Mouse (Mus musculus) MEL (cell line): ENCODE data around the gene Mrpl38. TPM values are rescaled to one million over a fixed set of nuclear protein-coding genes. Genes with fewer than 3 reads are reported as not detected.

Experiments used
- DNase-seq: peaks from one replicate; pipeline ENCODE4 v3.0.0; 2011; ENCODE audit warnings: low read depth, low spot score
- H3K27ac ChIP-seq: 2 replicates; pipeline ENCODE4 v1.5.1; 2012; ENCODE audit warnings: low read depth, mild to moderate bottlenecking, control low read depth, low read length, moderate library complexity; ENCODE audit not compliant: control insufficient read depth
- H3K27me3 ChIP-seq, 2 experiments: fragments of 150-350 bp in 1 of 2; sonication (generic) in 1 of 2; 2 replicates each; pipeline ENCODE4 v1.6.1; 2012; ENCODE audit warnings: low read length in 2 of 2, mild to moderate bottlenecking in 2 of 2, improper control_type of control experiment in 1 of 2, moderate library complexity in 1 of 2; ENCODE audit not compliant: insufficient read depth in 2 of 2, control insufficient read depth in 1 of 2
- H3K36me3 ChIP-seq, 2 experiments: 2 replicates each; pipeline ENCODE4 v1.6.1; 2012 to 2014; ENCODE audit warnings: low read length in 2 of 2, improper control_type of control experiment in 1 of 2, inconsistent platforms in 1 of 2, mild to moderate bottlenecking in 1 of 2; ENCODE audit not compliant: insufficient read depth in 2 of 2, control insufficient read depth in 1 of 2
- H3K4me1 ChIP-seq, 2 experiments: fragments of 150-350 bp in 1 of 2; sonication (generic) in 1 of 2; 2 replicates each; pipeline ENCODE4 v1.6.1; 2012; ENCODE audit warnings: low read length in 2 of 2, improper control_type of control experiment in 1 of 2, mild to moderate bottlenecking in 1 of 2; ENCODE audit not compliant: insufficient read depth in 2 of 2, control insufficient read depth in 1 of 2
- H3K4me3 ChIP-seq, 2 experiments: fragments of 150-350 bp in 1 of 2; sonication (generic) in 1 of 2; 2 replicates each; pipeline ENCODE4 v1.5.1; 2012; ENCODE audit warnings: low read depth in 2 of 2, low read length in 2 of 2, mild to moderate bottlenecking in 2 of 2, moderate library complexity in 2 of 2, control low read depth in 1 of 2, improper control_type of control experiment in 1 of 2; ENCODE audit not compliant: control insufficient read depth in 1 of 2, insufficient read depth in 1 of 2
- H3K79me2 ChIP-seq: 2 replicates; pipeline ENCODE4 v1.6.1; 2012; ENCODE audit warnings: mild to moderate bottlenecking, low read length, moderate library complexity; ENCODE audit not compliant: control insufficient read depth, poor library complexity, insufficient read depth
- H3K9ac ChIP-seq: 2 replicates; pipeline ENCODE4 v1.6.1; 2012; ENCODE audit warnings: low read depth, mild to moderate bottlenecking, control low read depth, low read length, moderate library complexity; ENCODE audit not compliant: control insufficient read depth, poor library complexity, severe bottlenecking
- H3K9me3 ChIP-seq: fragments of 150-350 bp; sonication (generic); replicated peaks from 2 replicates; pipeline ENCODE4 v1.6.1; 2012; ENCODE audit warnings: mild to moderate bottlenecking, low read length, improper control_type of control experiment, moderate library complexity; ENCODE audit not compliant: insufficient read depth
- CHD2 ChIP-seq: IDR thresholded peaks from 2 replicates; pipeline ENCODE4 v1.6.1; 2011; ENCODE audit warnings: low read length, improper control_type of control experiment
- E2F4 ChIP-seq: IDR thresholded peaks from 2 replicates; pipeline ENCODE4 v1.6.1; 2011; ENCODE audit warnings: low read depth, low read length, improper control_type of control experiment, borderline replicate concordance
- EP300 ChIP-seq, 2 experiments: IDR thresholded peaks; 2 replicates each; pipeline ENCODE4 v1.6.1; 2011; ENCODE audit warnings: improper control_type of control experiment in 2 of 2, low read length in 2 of 2, low read depth in 1 of 2, mild to moderate bottlenecking in 1 of 2
- ETS1 ChIP-seq: IDR thresholded peaks from 2 replicates; pipeline ENCODE4 v1.6.1; 2012; ENCODE audit warnings: low read depth, mild to moderate bottlenecking, inconsistent platforms, low read length, improper control_type of control experiment, moderate library complexity
- GABPA ChIP-seq: IDR thresholded peaks from 2 replicates; pipeline ENCODE4 v1.6.1; 2012; ENCODE audit warnings: low read depth, mild to moderate bottlenecking, inconsistent platforms, low read length, improper control_type of control experiment, moderate library complexity
- GATA1 ChIP-seq: IDR thresholded peaks from 2 replicates; pipeline ENCODE4 v1.6.1; 2011; ENCODE audit warnings: low read depth, low read length, improper control_type of control experiment
- JUND ChIP-seq: IDR thresholded peaks from 2 replicates; pipeline ENCODE4 v1.6.1; 2011; ENCODE audit warnings: low read depth, mild to moderate bottlenecking, improper control_type of control experiment, low read length
- KAT2A ChIP-seq: conservative IDR thresholded peaks from 2 replicates; pipeline ENCODE4 v1.6.1; 2012; ENCODE audit warnings: low read depth, low read length, improper control_type of control experiment, inconsistent platforms
- MAX ChIP-seq: IDR thresholded peaks from 2 replicates; pipeline ENCODE4 v1.6.1; 2011; ENCODE audit warnings: low read length, improper control_type of control experiment
- MAZ ChIP-seq: IDR thresholded peaks from 2 replicates; pipeline ENCODE4 v1.6.1; 2012; ENCODE audit warnings: low read depth, mild to moderate bottlenecking, inconsistent platforms, low read length, improper control_type of control experiment
- POLR2A ChIP-seq, 2 experiments: IDR thresholded peaks; 2 replicates each; pipeline ENCODE4 v1.6.1; 2011 to 2012; ENCODE audit warnings: low read length in 2 of 2, mild to moderate bottlenecking in 2 of 2, control low read depth in 1 of 2, improper control_type of control experiment in 1 of 2, low read depth in 1 of 2, moderate library complexity in 1 of 2; ENCODE audit not compliant: control insufficient read depth in 1 of 2, insufficient read depth in 1 of 2, poor library complexity in 1 of 2
- RAD21 ChIP-seq: IDR thresholded peaks from 2 replicates; pipeline ENCODE4 v1.6.1; 2011; ENCODE audit warnings: mild to moderate bottlenecking, low read depth, low read length, improper control_type of control experiment
- ZC3H11A ChIP-seq: IDR thresholded peaks from 2 replicates; pipeline ENCODE4 v1.6.1; 2012; ENCODE audit warnings: low read depth, mild to moderate bottlenecking, inconsistent platforms, low read length, improper control_type of control experiment
- ZMIZ1 ChIP-seq: IDR thresholded peaks from 2 replicates; pipeline ENCODE4 v1.6.1; 2012; ENCODE audit warnings: low read depth, mild to moderate bottlenecking, inconsistent platforms, low read length, improper control_type of control experiment, moderate library complexity
- polyA plus RNA-seq, 2 experiments: library from polyadenylated mRNA; stranded (reverse) in 1 of 2; unstranded in 1 of 2; fragments of >175 nt in 1 of 2; fragments of >200 nt in 1 of 2; gene quantifications; 2 replicates each; pipeline versions ENCODE4 v1.2.1 to v1.2.4; 2012; ENCODE audit warnings: low replicate concordance in 2 of 2, low read depth in 1 of 2; ENCODE audit not compliant: insufficient read length in 2 of 2, insufficient read depth in 1 of 2, missing spikeins in 1 of 2
- total RNA-seq: library from RNA; depleted of rRNA; stranded (reverse); fragments of 300-350 nt; gene quantifications from 2 replicates; pipeline ENCODE4 v1.2.3, GENCODE M21; 2012

Mrpl38 gene
- total and polyA plus RNA-seq, 3 experiments = 105 to 157 TPM; not detected in 1

DNA sequence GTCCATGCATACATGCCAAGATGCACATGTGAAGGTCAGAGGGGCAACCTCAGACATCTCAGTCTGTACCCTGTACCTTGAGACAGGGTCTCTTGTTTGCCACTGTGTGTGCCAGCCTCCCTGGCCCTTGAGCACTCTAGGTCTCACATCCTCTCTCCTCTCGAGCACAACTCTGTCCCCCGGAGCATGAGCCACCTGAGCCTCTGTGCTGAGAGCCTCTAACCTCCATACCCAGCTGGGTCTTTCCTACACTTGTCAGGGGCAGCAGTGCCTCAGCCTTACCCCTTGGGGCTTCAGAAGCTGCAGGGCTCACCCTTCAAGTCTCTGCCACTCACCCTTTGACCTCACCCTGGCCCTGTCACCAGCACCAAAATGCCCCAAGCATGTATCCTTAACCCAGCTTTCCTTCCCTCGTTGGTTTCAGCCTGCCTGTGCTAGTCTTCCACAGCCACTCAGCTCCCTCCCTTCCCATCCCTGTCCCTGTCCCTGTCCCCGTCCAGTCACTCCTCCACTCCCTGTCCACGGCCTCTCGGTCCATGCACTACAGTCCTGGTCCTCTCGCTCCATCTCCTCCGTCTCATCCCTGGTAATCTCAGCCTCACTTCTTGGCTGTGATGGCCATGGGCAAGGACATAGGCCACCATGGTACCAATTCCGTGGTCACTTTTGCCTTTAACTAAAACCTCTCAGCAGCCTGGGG is 9.4 kb downstream of the Mrpl38 start:
- DNase-seq = no peak
- Histone ChIP-seq H3K9me3 (no peaks in the 10 kb centered on the region), H3K27ac (no peak overlapping the region), H3K9ac (peak overlapping the region; percentile 88), H3K4me1 (peaks cover 0 to 10% of the 10 kb centered on the region in 2 experiments; a peak in 2 of 4 replicates), H3K27me3 (no peaks in the 10 kb centered on the region), H3K4me3 (peak overlapping the region in 1 of 2 experiments; percentile 76; a peak in 3 of 4 replicates), H3K79me2 (peaks cover 14% of the 10 kb centered on the region), H3K36me3 (peaks cover 4 to 9% of the 10 kb centered on the region in 2 experiments; a peak in 3 of 4 replicates)
- TF ChIP-seq GATA1 (no peak), MAX (no peak), EP300 (IDR thresholded peaks at IDR 0.05; ENCODE audit: low read depth in 1 of 2, low read length in 2 of 2) (no peak), CHD2 (no peak), RAD21 (no peak), MAZ (no peak), POLR2A (IDR thresholded peaks at IDR 0.05; ENCODE audit: control insufficient read depth in 1 of 2, insufficient read depth in 1 of 2, low read depth in 1 of 2, low read length in 2 of 2, poor library complexity in 1 of 2) (no peak), E2F4 (no peak), ZMIZ1 (no peak), KAT2A (no peak), ZC3H11A (no peak), JUND (no peak), ETS1 (no peak)

DNA sequence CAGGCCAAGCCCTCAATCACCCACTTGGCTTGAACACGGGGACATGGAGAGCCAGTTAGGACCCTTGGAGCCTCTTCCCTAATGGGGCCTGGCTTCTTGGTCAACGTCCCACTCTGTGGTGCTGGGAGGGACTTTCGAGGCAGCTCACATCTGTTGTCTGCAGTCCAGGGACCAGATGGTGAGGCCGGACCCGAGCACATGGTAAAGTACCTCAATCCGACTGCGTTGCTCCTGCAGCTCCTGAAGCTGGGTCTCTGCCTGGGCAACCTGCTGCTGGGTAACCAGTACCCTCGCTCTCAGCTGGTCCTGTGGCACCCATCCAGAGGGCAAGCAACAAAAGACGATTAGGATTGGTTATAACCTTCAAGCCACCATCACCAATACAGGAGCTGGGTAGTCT is 10.7 kb downstream of the Mrpl38 start:
- Histone ChIP-seq H3K4me3 (no peak overlapping the region), H3K27ac (no peak overlapping the region), H3K36me3 (peaks cover 4 to 12% of the 10 kb centered on the region in 2 experiments; a peak in 3 of 4 replicates), H3K9ac (no peak overlapping the region), H3K9me3 (no peaks in the 10 kb centered on the region), H3K4me1 (peaks cover 0 to 10% of the 10 kb centered on the region in 2 experiments; a peak in 2 of 4 replicates), H3K79me2 (peaks cover 14% of the 10 kb centered on the region), H3K27me3 (no peaks in the 10 kb centered on the region)
- TF ChIP-seq GABPA = no peak
- TF ChIP-seq POLR2A (IDR thresholded peaks at IDR 0.05; ENCODE audit: control insufficient read depth in 1 of 2, insufficient read depth in 1 of 2, low read depth in 1 of 2, low read length in 2 of 2, poor library complexity in 1 of 2) = peak in 1 of 2 experiments; percentile 28; a peak in 1 of 4 replicates
- no peak for DNase-seq
